Mouse (Mus musculus) fibroblast of lung, adult 2 months (primary cell): Measurements from ENCODE around the gene Filip1l.

Experiments used
- DNase-seq: peaks from one replicate; pipeline ENCODE4 v3.0.0-alpha.2; 2011; ENCODE audit warnings: low read depth

Gene Filip1l

GRCm38 (mm10) chr16:57570789-57571311, 218.0 kb downstream of the Filip1l start:
- DNase-seq: no peak

- DNase-seq: peak; percentile 46
Measured at GRCm38 (mm10) chr16:57573831-57574230, 220.9 kb downstream of the Filip1l start.

DNA sequence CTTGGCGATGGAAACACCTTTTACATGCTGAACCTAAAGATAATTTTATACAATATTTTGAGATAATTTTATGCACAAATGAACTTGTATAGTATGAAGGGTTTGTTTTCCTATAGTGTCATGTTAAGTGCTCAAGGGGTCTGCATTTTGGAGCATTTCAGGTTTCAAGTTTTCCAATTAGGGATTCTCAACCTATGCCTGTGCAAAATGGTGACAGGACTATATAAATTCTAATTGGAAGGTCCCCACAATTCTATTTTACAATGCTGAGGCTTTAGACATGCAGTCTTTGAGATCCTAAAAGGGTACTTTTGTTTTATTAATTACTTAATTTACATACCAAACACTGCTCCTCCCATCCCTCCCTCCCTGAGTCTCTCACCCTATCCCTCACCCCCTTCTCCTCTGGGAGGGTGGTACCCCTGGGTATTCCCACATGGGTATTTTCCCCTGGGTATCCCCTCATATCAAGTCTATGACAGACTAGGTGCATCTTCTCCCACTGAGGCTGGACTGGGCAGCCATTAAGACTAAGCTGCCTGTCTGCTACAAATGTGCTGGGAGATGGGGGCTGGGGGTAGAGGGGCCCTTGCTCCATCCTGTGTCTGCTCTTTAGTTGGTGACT, 223.0 kb downstream of the Filip1l start:
- no peak for DNase-seq

- DNase-seq: no peak
Measured at GRCm38 (mm10) chr16:57577519-57577918, 224.6 kb downstream of the Filip1l start.

DNA sequence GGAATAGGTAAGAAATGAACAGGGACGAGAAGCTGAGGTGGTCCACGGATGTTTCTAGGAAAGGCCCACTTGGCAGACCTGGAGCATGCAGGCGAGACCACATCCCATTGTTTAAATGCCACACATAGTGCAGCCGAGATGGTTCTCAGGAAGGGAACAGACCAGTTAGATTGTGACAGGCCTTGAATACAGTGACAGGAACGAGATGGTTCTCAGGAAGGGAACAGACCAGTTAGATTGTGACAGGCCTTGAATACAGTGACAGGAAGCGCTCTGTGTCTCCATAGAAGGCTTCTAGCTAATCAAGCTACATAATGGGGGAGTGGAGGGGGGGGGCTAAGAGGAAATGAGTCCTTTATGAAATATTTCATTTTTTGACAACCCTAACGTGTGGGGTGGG, 227.1 kb downstream of the Filip1l start:
- DNase-seq: no peak

DNA sequence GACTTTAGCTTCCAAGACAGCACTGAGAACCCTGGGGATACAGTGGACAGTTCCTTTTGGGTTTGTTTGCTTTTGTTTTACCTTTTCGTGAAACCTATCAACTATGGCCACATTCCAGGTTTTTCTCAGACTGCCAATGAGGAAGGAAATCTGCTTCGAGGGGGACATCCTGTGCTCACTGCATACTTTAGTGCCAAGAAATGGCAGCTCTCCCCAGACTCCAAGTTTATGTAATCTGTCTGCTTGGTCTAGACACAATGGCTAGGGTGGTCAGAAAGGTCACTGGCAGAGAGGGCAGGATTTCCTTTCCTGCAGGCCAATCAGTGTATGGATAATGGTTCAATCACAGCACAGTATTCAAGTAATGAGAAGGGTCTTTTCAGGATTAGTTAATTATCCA, 229.1 kb downstream of the Filip1l start:
- no peak for DNase-seq

DNA sequence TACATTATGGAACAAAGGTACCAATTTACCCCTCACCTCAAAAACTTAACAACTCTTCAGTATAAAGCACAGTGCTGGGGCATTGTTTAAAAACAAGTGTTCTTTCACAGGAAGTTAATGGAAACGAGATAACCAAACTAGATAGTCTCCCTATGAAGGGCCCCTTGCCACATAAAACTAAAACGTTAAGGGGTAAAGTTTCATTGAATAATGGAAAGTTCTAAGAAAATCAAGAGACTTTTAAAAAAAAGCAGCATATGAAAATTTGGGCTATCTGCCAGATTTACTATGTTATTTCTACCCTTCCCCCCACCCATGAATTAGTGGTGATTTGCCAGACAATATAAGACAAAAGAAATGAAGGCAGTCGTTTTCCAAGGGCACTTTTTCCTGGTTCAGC, 232.3 kb downstream of the Filip1l start:
- no peak for DNase-seq

GRCm38 (mm10) chr16:57593422-57594157, 240.7 kb downstream of the Filip1l start:
- peak; percentile 44 for DNase-seq

GRCm38 (mm10) chr16:57597295-57597957, 244.5 kb downstream of the Filip1l start:
- DNase-seq: no peak

DNA sequence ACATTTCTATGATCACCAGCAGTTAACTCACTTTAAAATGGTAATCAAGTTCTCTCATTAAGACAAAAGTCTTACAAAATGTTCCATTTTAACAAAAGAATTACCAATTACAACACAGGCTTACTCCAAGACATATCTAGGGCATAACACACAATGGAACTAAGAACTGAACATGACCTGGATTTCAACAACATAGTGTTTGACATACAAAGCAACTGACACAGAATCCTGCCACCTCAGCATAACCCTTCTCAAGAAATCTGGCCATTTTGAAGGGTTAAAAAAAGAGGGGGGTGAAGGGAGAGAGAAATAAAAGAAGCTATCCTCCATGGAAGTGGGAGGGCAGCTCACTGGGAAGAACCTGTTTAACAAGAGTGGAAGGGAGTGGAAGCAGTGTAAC, 248.1 kb downstream of the Filip1l start:
- DNase-seq: no peak

GRCm38 (mm10) chr16:57606444-57607227, 253.7 kb downstream of the Filip1l start, which contains the start of gene Cmss1:
Gene Cmss1 (minus strand): TSS chr16:57606864.
- DNase-seq: peak; percentile 46

- DNase-seq: no peak
Measured at GRCm38 (mm10) chr16:57611768-57612167, 258.9 kb downstream of the Filip1l start.
